Mouse (Mus musculus): ENCODE measurements at regions not wholly inside any gene's neighbourhood (a gene's known extent, or its start where the extent isn't known, plus 50 kb on each side); places are given as distances from the start of the nearest gene placed in this dataset.
"Not testable (repeated sequence)": the region's sequence is repeated elsewhere in the genome, so short reads cannot be mapped to it uniquely, and the experiment has no call there.

DNA sequence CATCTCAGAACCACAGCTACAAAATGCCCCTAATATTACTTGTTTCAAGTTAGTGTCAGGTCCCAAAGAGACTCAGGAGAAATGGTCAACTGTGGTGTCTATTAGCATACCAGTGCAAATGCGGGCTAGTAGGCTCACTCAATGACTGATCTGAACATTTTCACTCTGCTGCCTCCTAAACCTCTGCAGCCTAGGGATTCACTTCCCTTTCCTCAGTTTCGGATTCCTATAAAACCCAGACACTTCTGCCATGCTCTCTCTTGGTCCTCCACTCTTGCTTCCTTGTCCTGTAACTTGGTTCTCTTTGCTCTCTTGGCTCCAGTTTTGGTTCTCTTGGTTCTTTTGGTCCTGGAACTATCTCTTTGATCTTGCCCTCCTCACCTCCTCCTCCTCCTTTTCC is 206.3 kb upstream of the Spef2 start:
- in situ Hi-C loops (cut with MboI, MseI), result no loop called here

GRCm38 (mm10) chr15:9974999-9975398 is 202.0 kb upstream of the Prlr start:
- in situ Hi-C loops (cut with MboI, MseI), result no loop called here

GRCm38 (mm10) chr15:10011289-10012234 is 165.5 kb upstream of the Prlr start:
- in situ Hi-C loops (cut with MboI, MseI), result no loop called here

DNA sequence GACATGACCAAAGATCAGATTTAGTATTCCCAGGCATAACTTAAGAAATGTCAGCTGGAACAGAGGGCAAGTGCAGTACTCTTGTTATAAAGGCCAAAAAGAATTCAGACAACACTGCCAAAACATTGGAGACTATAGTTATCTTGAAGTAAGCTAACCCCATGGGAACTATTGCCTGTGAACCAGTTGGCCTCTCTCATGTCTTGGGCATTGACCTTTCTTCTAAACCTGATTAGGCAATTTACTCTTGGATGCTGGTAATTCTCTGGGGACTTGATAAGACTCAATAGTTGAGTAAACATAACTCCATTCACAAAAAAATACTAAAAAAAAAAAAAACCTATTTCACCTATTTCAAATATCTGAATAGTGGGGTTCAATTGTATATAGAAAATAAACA is 159.8 kb upstream of the Prlr start:
- in situ Hi-C loops (cut with MboI, MseI), result no loop called here

GRCm38 (mm10) chr15:10029902-10030301 is 147.1 kb upstream of the Prlr start:
- in situ Hi-C loops (cut with MboI, MseI), result loop anchor here (10.0 kb wide), 1 partner anchor 935 kb away; no protein-coding TSS in a partner anchor

DNA sequence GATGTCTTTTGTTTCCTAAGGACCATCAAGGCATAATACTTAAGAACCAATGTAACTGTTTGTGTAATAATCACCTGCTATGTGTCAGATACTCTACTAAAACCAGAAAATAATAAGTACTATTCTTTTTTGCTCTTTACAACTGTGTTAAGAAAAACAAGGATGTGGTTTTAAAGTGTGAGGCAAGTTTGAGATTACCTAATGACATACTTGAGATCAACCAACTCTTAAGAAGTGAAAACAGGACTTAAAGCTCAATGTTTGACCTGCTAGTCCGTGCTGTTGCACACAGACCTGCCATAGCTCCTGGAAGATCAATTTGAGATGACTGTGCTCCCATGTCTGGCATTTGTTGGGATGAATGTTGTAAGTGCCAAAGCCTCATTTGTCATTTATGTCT is 141.5 kb upstream of the Prlr start:
- in situ Hi-C loops (cut with MboI, MseI), result no loop called here

- in situ Hi-C loops (cut with MboI, MseI), result not testable (repeated sequence)
Measured at GRCm38 (mm10) chr15:10036576-10036975, 140.5 kb upstream of the Prlr start.

DNA sequence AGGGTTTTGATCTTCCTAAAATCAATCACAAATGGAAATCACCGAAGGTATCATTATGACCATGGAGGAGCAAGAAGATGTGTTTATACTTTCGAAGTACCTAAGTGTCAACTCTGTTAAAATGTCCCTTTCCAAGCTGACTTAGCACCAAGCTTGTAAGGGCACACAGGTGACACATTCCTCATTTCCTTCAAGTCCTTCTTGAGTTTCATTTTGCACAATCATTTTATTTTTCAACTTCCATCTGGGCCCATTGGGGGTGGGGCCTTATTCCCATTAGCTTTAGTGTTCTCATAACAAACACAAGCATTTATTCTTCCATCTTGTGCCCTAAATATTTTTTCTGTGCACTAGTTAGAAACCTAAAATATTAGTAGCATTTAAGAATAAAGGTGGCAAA is 103.5 kb upstream of the Prlr start:
- in situ Hi-C loops (cut with MboI, MseI), result loop anchor here (25.0 kb wide), 1 partner anchor 461 kb away; no protein-coding TSS in a partner anchor

DNA sequence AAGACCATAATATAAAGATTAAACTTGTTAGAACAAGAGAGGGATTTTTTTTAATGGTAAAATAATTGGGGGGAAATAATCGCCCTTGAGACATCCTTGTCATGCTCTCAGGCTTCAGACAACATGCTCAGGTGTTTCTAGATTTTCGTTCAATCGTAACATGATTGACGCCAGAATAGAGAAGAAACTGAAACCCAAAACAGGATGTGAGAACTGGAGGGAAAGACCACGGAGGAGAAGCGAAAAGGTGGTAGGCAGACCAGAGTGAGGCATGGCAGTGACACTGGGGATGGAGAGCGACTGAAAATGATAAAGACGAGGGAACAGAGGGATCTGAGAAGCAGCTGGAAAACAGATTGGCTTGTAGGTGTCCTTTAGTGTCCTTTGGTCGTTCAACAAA is 102.1 kb upstream of the Prlr start:
- in situ Hi-C loops (cut with MboI, MseI), result loop anchor here (25.0 kb wide), 1 partner anchor 463 kb away; no protein-coding TSS in a partner anchor

DNA sequence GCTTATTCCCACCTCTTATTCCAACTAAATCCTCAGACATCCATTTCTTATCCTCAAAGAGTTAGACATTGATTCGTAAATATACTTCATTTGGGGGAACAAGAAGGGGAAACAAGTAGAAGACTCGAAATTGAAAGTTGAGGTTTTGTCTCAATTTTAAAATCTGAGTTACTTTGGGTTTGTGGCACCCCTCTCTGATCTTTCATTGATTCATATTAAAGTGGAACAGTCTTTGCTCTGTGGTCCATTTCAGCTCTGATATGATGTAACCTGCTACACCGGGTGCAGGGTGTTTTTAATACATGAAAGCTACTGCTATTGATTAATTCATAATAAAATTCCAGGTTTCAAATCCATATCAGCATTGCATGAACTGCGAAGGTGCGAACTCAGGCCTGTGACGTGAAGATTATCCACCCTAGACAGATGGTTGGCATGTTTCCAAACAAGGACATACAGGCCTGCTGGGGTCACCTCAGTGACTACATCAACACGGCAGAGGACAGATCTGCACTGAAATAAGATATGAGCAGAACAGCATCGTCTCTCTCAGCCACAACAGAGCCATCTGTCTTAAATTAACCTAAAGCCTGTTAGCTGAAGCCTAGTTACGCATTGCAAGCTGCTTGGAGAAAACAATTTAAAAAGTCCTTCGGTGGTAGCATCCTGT is 101.5 kb upstream of the Prlr start:
- in situ Hi-C loops (cut with MboI, MseI), result no loop called here

- in situ Hi-C loops (cut with MboI, MseI), result no loop called here
Measured at GRCm38 (mm10) chr15:10076061-10076400, 101.0 kb upstream of the Prlr start.

DNA sequence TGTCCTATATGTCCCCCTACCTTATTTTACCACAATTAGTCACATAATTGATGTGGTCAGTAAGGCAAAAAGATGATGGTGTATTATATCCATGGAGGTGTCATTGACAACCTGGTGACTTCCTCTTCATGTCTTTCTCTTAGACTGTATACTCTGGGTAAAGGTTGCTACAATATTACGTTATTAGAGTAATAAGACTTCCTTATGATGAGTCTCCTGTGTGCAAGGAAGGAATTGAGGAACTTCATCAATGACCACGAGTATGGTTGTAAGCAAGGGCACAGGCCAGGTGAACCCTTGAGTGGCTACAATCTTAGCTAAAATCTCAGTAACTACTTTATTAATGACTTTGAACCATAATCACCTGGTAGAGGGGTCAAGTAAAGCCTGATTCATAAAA is 98.6 kb upstream of the Prlr start:
- in situ Hi-C loops (cut with MboI, MseI), result no loop called here

DNA sequence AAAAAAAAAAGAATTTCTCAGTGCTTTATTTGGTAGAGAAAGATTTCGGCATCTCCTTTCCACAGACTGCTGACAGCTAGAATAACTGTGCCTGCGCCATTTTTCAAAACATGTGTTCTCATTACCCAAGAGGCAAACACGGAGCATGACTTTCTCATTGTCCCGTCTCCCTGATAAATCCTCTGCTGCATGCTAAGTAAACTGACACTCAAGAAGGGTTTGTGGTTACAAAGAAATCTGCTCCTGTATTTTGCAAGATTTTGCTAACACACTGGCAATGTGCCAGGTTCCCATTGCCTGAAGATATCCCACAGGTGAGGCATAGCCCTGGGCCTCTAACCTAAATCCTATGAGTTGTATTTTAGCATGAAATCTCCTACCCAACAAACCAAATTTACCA is 97.5 kb upstream of the Prlr start:
- in situ Hi-C loops (cut with MboI, MseI), result no loop called here

- in situ Hi-C loops (cut with MboI, MseI), result no loop called here
Measured at GRCm38 (mm10) chr15:10088691-10089090, 88.3 kb upstream of the Prlr start.

GRCm38 (mm10) chr15:10090384-10091092 is 86.5 kb upstream of the Prlr start:
- in situ Hi-C loops (cut with MboI, MseI), result no loop called here

GRCm38 (mm10) chr15:10103350-10103749 is 73.7 kb upstream of the Prlr start:
- in situ Hi-C loops (cut with MboI, MseI), result no loop called here

DNA sequence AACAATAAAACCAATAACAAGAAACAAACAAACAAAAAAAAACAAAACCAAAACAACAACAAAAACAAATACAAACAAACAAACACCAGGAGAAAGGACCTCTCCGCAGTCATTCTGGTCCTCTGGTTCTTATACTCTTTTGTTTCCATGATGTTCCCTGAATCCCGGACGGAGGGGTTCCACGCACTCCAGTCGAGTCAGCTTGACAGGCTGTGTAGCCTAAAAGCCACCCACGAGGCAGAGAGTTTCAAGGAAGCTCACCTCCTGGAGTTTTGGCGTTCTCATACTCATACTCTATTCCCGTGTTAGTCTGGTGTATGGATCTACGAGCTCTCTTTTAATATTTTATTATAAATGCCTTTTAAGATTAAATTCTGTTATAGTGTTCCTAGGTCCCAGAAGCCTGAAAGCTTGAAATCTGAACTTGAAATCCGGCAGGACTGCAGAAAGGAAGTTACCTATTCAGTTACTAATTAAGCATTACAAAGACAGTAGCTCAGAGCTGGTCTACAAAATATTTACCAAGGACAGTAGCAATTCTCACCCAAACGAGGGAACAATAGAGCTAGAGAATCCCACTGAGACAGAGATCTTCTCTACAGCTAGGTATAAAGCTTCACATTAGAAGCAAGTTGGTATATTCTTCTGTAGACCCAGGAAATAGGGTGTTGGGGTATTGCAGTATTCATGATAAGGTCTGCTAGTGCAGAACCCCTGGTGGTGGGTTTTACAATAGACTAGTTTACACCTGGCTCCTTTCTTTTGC is 71.6 kb upstream of the Prlr start:
- in situ Hi-C loops (cut with MboI, MseI), result not testable (repeated sequence)

GRCm38 (mm10) chr15:10106853-10107252 is 70.2 kb upstream of the Prlr start:
- in situ Hi-C loops (cut with MboI, MseI), result no loop called here
